Mouse (Mus musculus): Measurements from ENCODE around the gene Cd248. TPM values are rescaled to one million over a fixed set of nuclear protein-coding genes. Genes with fewer than 3 reads are reported as not detected.

The Cd248 gene
- total RNA-seq, 1 experiment = 9.0 TPM

- Histone ChIP-seq H3K9me3 (ENCODE audit: control insufficient read depth, insufficient read depth, low read depth, low read length) (no peaks in the 10 kb centered on the region), H3K36me3 (ENCODE audit: control insufficient read depth, insufficient read depth, low read length, poor library complexity, severe bottlenecking) (peaks cover 18% of the 10 kb centered on the region; the same call in 1 of the 2 replicates), H3K27ac (ENCODE audit: insufficient read depth, low read depth, low read length, poor library complexity, severe bottlenecking) (no peak overlapping the region), H3K9ac (ENCODE audit: insufficient read depth, low read depth, low read length, poor library complexity, severe bottlenecking) (no peak overlapping the region), H3K4me1 (ENCODE audit: control insufficient read depth in 2 of 2, insufficient read depth in 2 of 2, low read length in 2 of 2, poor library complexity in 1 of 2) (peaks cover 2 to 7% of the 10 kb centered on the region in 2 experiments; a peak in 2 of 4 replicates), H3K4me3 (ENCODE audit: insufficient read depth in 1 of 2, low read depth in 1 of 2, low read length in 2 of 2, poor library complexity in 1 of 2, severe bottlenecking in 1 of 2) (no peak overlapping the region)
- no peak for DNase-seq (ENCODE audit: low read depth, low spot score)
- in situ Hi-C loops (cut with MboI; ENCODE audit: low sequenced_read_pairs in 2 of 2, unreplicated experiment in 2 of 2) = no loop called here
- TF ChIP-seq ZC3H11A (IDR thresholded peaks at IDR 0.05; ENCODE audit: borderline replicate concordance, low read depth, low read length) (no peak), HCFC1 (IDR thresholded peaks at IDR 0.05; ENCODE audit: borderline replicate concordance, insufficient read depth, low read length) (no peak), MAFK (IDR thresholded peaks at IDR 0.05; ENCODE audit: insufficient read depth, low read depth, low read length) (no peak), ZNF384 (IDR thresholded peaks at IDR 0.05; ENCODE audit: low read depth, low read length) (no peak), CHD2 (IDR thresholded peaks at IDR 0.05; ENCODE audit: low read depth, low read length) (no peak)
These were observed 22.3 kb upstream of the Cd248 start for GRCm38 (mm10) chr19:5045531-5045930.

- no peak overlapping the region for H3K4me3 ChIP-seq (ENCODE audit: insufficient read depth in 1 of 2, low read depth in 1 of 2, low read length in 2 of 2, poor library complexity in 1 of 2, severe bottlenecking in 1 of 2)
- peaks cover 18% of the 10 kb centered on the region; the same call in 1 of the 2 replicates for H3K36me3 ChIP-seq (ENCODE audit: control insufficient read depth, insufficient read depth, low read length, poor library complexity, severe bottlenecking)
- no peak for DNase-seq (ENCODE audit: low read depth, low spot score)
- H3K9me3 ChIP-seq (ENCODE audit: control insufficient read depth, insufficient read depth, low read depth, low read length) = no peaks in the 10 kb centered on the region
- in situ Hi-C loops (cut with MboI; ENCODE audit: low sequenced_read_pairs in 2 of 2, unreplicated experiment in 2 of 2) = no loop called here
- TF ChIP-seq HCFC1 (IDR thresholded peaks at IDR 0.05; ENCODE audit: borderline replicate concordance, insufficient read depth, low read length) (no peak), ZNF384 (IDR thresholded peaks at IDR 0.05; ENCODE audit: low read depth, low read length) (no peak), MAFK (IDR thresholded peaks at IDR 0.05; ENCODE audit: insufficient read depth, low read depth, low read length) (no peak), ZC3H11A (IDR thresholded peaks at IDR 0.05; ENCODE audit: borderline replicate concordance, low read depth, low read length) (no peak), CHD2 (IDR thresholded peaks at IDR 0.05; ENCODE audit: low read depth, low read length) (no peak)
- no peak overlapping the region for H3K9ac ChIP-seq (ENCODE audit: insufficient read depth, low read depth, low read length, poor library complexity, severe bottlenecking)
- no peak overlapping the region for H3K27ac ChIP-seq (ENCODE audit: insufficient read depth, low read depth, low read length, poor library complexity, severe bottlenecking)
- H3K4me1 ChIP-seq (ENCODE audit: control insufficient read depth in 2 of 2, insufficient read depth in 2 of 2, low read length in 2 of 2, poor library complexity in 1 of 2) = peaks cover 5 to 27% of the 10 kb centered on the region in 2 experiments; a peak in 3 of 4 replicates
These were observed 19.5 kb upstream of the Cd248 start for GRCm38 (mm10) chr19:5048138-5049056.

DNA sequence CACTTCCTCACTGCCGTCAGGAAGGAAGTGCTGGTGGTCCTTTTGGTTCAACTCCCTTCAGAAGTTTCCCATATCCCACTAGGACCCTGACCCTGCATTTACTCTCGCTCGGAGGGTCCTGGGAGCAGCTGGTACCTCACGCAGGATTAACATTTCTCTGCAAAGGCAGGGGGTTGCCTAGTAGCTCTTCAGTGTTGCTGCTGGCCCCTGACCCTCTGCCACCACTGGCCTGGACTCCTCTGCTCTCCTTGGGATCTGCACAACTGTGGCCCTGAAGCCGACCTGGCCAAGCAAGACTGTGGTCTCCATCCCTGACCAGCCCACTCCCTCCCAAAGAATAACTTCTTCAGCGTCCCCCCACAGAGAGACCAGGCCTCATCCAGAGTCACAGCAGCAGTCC lies 18.6 kb upstream of the Cd248 start:
- Histone ChIP-seq H3K9ac (ENCODE audit: insufficient read depth, low read depth, low read length, poor library complexity, severe bottlenecking) (no peak overlapping the region), H3K4me1 (ENCODE audit: control insufficient read depth in 2 of 2, insufficient read depth in 2 of 2, low read length in 2 of 2, poor library complexity in 1 of 2) (peaks cover 5 to 28% of the 10 kb centered on the region in 2 experiments; a peak in 3 of 4 replicates), H3K27ac (ENCODE audit: insufficient read depth, low read depth, low read length, poor library complexity, severe bottlenecking) (0 out of 2 replicates have a peak overlapping the region, but pooled peaks have one; percentile 13), H3K36me3 (ENCODE audit: control insufficient read depth, insufficient read depth, low read length, poor library complexity, severe bottlenecking) (peaks cover 18% of the 10 kb centered on the region; the same call in 1 of the 2 replicates), H3K9me3 (ENCODE audit: control insufficient read depth, insufficient read depth, low read depth, low read length) (no peaks in the 10 kb centered on the region), H3K4me3 (ENCODE audit: insufficient read depth in 1 of 2, low read depth in 1 of 2, low read length in 2 of 2, poor library complexity in 1 of 2, severe bottlenecking in 1 of 2) (no peak overlapping the region)
- TF ChIP-seq ZC3H11A (IDR thresholded peaks at IDR 0.05; ENCODE audit: borderline replicate concordance, low read depth, low read length) = no peak
- no peak for TF ChIP-seq MAFK (IDR thresholded peaks at IDR 0.05; ENCODE audit: insufficient read depth, low read depth, low read length)
- TF ChIP-seq HCFC1 (IDR thresholded peaks at IDR 0.05; ENCODE audit: borderline replicate concordance, insufficient read depth, low read length) = no peak
- TF ChIP-seq CHD2 (IDR thresholded peaks at IDR 0.05; ENCODE audit: low read depth, low read length) = no peak
- TF ChIP-seq ZNF384 (IDR thresholded peaks at IDR 0.05; ENCODE audit: low read depth, low read length) = no peak
- DNase-seq (ENCODE audit: low read depth, low spot score) = no peak
- in situ Hi-C loops (cut with MboI; ENCODE audit: low sequenced_read_pairs in 2 of 2, unreplicated experiment in 2 of 2) = no loop called here

DNA sequence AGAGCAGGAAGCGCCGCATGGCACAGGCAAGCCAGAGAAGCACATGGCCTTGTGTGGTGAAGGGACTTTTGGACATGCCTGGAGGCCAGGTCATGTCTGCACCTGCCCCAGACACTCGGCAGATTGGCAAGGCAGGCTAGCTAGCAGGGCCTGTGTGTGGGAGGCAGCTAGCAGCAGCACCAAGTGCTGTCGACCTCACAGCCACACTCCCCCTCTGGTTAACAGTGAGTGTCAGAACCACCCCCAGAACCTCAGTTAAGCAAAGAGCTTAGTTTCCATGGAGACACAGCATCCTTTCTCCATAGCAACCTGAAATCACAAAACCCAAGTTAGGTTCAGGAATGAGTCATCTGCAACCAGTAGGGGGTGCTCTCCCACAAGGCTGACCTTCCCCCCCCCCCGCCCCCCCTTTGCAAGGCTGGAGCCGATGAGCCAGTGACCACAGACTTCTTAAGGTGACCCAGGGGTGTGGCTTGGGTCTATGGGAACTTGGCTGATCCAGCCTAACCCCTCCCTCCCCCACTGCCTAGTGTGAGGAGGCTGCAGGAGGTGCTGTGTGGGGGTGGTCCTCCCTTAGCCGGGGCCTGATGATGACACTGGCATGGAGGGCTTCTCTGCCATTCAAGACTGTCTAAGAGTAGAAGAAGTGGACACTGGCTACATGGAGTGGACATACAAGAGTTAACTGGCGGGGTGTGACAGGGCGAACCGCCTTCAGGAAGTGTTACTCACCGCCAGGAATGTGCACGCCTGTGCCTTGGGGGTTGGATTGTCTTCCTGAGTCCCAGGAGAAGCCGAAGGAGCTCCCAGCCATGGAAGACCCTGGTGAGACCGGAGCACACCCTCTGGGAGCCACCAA lies 17.6 kb upstream of the Cd248 start, which contains the start of gene Rin1:
TSS of gene Rin1 (plus strand) at position 435 of the 859 bp plus-strand sequence.
- no peaks in the 10 kb centered on the region for H3K9me3 ChIP-seq (ENCODE audit: control insufficient read depth, insufficient read depth, low read depth, low read length)
- H3K36me3 ChIP-seq (ENCODE audit: control insufficient read depth, insufficient read depth, low read length, poor library complexity, severe bottlenecking) = peaks cover 22% of the 10 kb centered on the region; the same call in 1 of the 2 replicates
- H3K9ac ChIP-seq (ENCODE audit: insufficient read depth, low read depth, low read length, poor library complexity, severe bottlenecking) = peak within 1 kb of the TSS; percentile 50
- in situ Hi-C loops (cut with MboI; ENCODE audit: low sequenced_read_pairs in 2 of 2, unreplicated experiment in 2 of 2) = no loop called here
- DNase-seq (ENCODE audit: low read depth, low spot score) = peak; percentile 71
- TF ChIP-seq MAFK (IDR thresholded peaks at IDR 0.05; ENCODE audit: insufficient read depth, low read depth, low read length) = no peak
- no peak for TF ChIP-seq HCFC1 (IDR thresholded peaks at IDR 0.05; ENCODE audit: borderline replicate concordance, insufficient read depth, low read length)
- no peak for TF ChIP-seq CHD2 (IDR thresholded peaks at IDR 0.05; ENCODE audit: low read depth, low read length)
- TF ChIP-seq ZC3H11A (IDR thresholded peaks at IDR 0.05; ENCODE audit: borderline replicate concordance, low read depth, low read length) = no peak
- TF ChIP-seq ZNF384 (IDR thresholded peaks at IDR 0.05; ENCODE audit: low read depth, low read length) = no peak
- peak within 1 kb of the TSS; percentile 3 to 58 for H3K4me3 ChIP-seq (ENCODE audit: insufficient read depth in 1 of 2, low read depth in 1 of 2, low read length in 2 of 2, poor library complexity in 1 of 2, severe bottlenecking in 1 of 2)
- H3K4me1 ChIP-seq (ENCODE audit: control insufficient read depth in 2 of 2, insufficient read depth in 2 of 2, low read length in 2 of 2, poor library complexity in 1 of 2) = peaks cover 5 to 28% of the 10 kb centered on the region in 2 experiments; a peak in 3 of 4 replicates
- peak within 1 kb of the TSS; percentile 13; the same call in 1 of the 2 replicates for H3K27ac ChIP-seq (ENCODE audit: insufficient read depth, low read depth, low read length, poor library complexity, severe bottlenecking)

Measured in ES-E14 (cell line).